Comparison of ENCODE assay signal across 18 mouse cellular contexts in genomic region chr2:79780772-79781171, GRCm38 (mm10).
"Had no signal": no experiment of that assay in that cellular context is flagged by ENCODE, and none has a peak within 500 bp of the region (broad histone marks: within the 10 kb centered on the region; RNA-seq: fewer than 3 reads in every experiment).

No protein-coding gene starts in this region.

- H3K4me3 ChIP-seq: midbrain, embryonic 13.5 days; midbrain, embryonic 15.5 days; myocyte; neural tube, embryonic 13.5 days; neural tube, embryonic 15.5 days had no signal

- H3K4me1 ChIP-seq: midbrain, embryonic 13.5 days; midbrain, embryonic 15.5 days; neural tube, embryonic 13.5 days; neural tube, embryonic 15.5 days had no signal

- ATAC-seq: midbrain, embryonic 13.5 days; midbrain, embryonic 15.5 days had no signal

- H3K27me3 ChIP-seq: midbrain, embryonic 13.5 days; midbrain, embryonic 15.5 days; neural tube, embryonic 13.5 days; neural tube, embryonic 15.5 days had no signal

- DNase-seq: lung, adult 18-20 months; lung, embryonic 14.5 days; lung, postnatal 10 days; lung, postnatal 4 days; retina, postnatal 1 day; right cerebral cortex, adult 18-20 months; right cerebral cortex, postnatal 25 days; right cerebral cortex, postnatal 4 days; spleen, adult 18-20 months; thymus, adult 18-20 months; thymus, postnatal 14 days; thymus, postnatal 36 days had no signal

- H3K4me2 ChIP-seq: lung, embryonic 14.5 days; midbrain, embryonic 11.5 days; midbrain, embryonic 13.5 days; midbrain, embryonic 15.5 days; neural tube, embryonic 13.5 days; neural tube, embryonic 15.5 days had no signal

- H3K9ac ChIP-seq: lung, embryonic 14.5 days; midbrain, embryonic 13.5 days; midbrain, embryonic 15.5 days; neural tube, embryonic 13.5 days; neural tube, embryonic 15.5 days had no signal

- H3K9me3 ChIP-seq: midbrain, embryonic 13.5 days; midbrain, embryonic 15.5 days; neural tube, embryonic 13.5 days; neural tube, embryonic 15.5 days had no signal

- H3K36me3 ChIP-seq: midbrain, embryonic 13.5 days; midbrain, embryonic 15.5 days; neural tube, embryonic 13.5 days; neural tube, embryonic 15.5 days had no signal

- H3K27ac ChIP-seq: midbrain, embryonic 13.5 days; midbrain, embryonic 15.5 days; neural tube, embryonic 13.5 days; neural tube, embryonic 15.5 days had no signal
